Mouse (Mus musculus) layer of hippocampus, adult 9-10 months (tissue): ENCODE data around the gene Gm17087.

Experiments used
- DNase-seq: peaks from one replicate; pipeline ENCODE4 v3.0.0; 2022; ENCODE audit warnings: low spot score

Gene Gm17087

DNA sequence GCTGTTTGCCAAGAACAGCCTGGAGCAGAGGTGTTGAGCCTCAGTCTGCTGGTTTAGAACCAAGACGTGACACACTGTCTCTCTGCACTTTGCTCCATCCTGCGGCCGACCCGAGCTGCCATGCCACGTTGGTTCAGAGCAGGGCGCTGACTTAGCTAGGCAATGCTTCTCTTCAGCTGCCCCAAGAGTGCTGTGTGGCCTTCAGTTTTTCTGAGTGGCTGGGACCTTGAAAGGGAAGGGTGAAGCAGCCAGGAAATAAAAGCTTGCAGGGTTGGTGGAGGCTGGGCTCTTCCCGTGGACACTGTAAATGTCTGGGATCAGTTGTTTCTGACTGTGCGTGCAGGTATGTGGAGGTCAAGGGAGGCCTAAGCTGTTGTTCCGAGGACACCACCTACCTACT is 20.4 kb downstream of the Gm17087 start:
- DNase-seq: no peak

DNA sequence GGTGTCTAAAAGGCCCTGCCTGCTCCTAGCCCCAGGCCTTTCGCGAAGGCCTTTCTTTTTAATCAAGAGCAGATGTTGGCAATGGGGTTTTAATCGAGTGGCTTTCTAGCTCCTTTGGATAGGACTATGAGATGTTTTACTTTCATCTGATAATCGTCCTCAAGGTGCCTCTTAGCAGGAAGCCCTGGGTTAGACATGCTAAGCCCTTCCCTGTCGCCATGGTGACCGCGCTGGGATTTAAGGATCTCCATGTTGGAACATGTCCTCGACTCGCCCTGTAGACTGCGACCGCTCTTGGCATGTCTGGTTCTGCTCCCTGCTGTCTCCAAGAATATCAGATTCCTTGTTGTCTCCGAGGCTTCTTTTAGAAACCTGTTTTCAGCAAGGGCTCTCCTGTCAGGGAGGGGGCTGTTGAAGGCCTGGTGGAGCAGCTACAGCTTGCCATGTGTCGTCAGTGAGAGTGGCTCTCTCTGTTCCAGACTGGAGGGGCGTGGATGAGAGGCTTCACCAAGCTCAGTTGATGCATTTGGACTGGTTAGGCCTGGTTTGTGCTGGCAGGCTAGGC is 24.7 kb downstream of the Gm17087 start:
- DNase-seq: no peak

DNA sequence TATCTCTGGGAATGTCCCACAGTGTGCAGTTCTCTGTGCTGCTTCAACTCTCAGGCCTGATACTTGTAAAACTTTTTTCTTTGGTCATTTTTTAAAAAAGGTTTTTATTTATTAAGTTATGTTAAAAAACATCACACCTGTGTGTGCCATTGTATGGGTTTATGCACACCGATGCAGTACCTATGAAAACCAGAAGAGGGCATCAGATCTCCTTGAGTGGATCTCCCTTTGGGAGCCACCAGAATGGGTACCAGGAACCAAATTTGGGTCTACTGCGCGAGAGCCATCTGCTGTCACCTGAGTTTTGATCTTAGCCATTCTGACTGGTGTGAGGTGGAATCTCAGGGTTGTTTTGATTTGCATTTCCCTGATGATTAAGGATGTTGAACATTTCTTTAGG is 28.6 kb downstream of the Gm17087 start:
- DNase-seq: no peak

DNA sequence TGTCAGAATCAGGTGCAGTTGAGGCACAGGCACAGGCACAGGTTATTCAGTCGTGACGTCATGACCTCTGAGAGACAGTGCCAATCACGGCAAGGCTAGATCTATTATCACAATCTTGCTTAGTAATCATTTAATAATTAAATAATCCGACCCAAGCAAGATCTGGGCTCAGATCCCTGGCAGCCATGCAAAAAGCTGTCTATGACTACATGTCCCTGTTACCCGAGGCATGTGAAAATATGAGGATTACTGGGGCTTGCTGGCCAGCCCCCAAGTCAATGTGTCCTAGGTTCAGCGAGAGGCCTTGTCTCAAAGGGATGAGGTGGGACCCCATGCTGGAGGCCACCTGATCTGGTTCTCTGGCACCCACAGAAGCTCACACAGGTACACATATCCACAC is 30.2 kb downstream of the Gm17087 start:
- no peak for DNase-seq

GRCm38 (mm10) chr17:8533828-8534227 is 32.9 kb downstream of the Gm17087 start:
- DNase-seq: no peak

DNA sequence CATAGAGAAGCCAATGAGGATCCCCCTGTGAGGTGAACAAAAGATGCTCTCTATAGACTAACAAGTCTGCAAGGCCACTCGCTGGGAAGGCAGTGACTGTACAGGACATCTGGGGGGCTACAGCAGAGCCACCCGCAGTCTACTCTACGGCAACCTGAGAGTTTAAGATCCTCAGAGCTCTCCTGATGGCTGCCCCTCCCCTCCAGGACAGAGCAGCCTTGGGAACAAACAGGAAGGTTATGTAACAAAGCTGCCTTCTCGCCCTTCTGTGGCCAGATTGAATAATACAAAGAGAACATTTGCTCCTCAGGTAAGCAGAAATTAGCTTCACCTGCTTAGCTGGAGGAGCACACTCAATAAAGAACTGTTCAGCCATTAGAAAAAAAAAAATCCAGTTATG is 34.1 kb downstream of the Gm17087 start:
- DNase-seq: no peak

DNA sequence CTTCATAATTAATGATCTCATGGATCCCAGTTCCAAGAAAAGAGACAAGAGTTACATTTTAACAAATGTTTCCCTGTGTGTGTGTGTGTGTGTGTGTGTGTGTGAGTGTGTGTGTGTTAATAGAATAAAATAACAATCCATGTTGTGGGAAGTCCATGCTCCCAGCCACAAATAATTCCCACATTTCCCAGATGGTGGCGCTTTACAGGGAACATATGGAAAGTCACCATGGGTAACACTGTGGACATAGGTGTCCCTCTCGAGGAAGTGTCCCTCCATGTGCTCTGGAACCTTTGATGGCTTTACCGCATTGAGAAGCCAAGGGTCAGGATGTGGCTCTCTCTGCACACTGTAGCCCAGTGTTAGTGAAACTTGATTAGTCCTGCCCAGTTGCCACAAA is 38.1 kb downstream of the Gm17087 start:
- DNase-seq: no peak

- DNase-seq: no peak
These were observed 39.9 kb downstream of the Gm17087 start for GRCm38 (mm10) chr17:8526815-8527261.

- no peak for DNase-seq
These were observed 40.6 kb downstream of the Gm17087 start for GRCm38 (mm10) chr17:8525971-8526740.

GRCm38 (mm10) chr17:8525225-8525721 is 41.5 kb downstream of the Gm17087 start, which contains the start of gene Pde10a:
TSS of gene Pde10a (plus strand) at chr17:8525372.
- DNase-seq: no peak

- DNase-seq: no peak
These were observed 42.2 kb downstream of the Gm17087 start for GRCm38 (mm10) chr17:8524387-8525165.

DNA sequence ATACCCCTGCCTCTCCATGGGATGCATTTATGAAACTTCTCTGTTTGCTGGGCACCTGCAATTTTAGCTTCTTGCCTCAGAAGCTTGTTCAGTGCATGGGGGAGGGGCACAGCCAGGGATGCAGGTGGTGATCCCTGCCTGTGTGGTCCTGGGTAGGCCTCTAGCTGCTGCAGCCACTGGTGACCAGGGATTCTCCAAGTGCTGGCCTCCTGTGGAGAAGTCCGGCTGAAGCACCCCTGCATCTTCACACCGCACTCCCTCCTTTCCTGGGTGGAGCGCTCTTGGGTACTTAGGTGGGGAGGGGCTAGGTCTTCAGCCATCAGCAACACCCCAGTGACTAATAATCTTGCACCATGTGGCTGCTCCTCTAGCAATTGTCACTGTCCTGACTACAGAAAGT is 42.8 kb downstream of the Gm17087 start:
- DNase-seq: no peak

DNA sequence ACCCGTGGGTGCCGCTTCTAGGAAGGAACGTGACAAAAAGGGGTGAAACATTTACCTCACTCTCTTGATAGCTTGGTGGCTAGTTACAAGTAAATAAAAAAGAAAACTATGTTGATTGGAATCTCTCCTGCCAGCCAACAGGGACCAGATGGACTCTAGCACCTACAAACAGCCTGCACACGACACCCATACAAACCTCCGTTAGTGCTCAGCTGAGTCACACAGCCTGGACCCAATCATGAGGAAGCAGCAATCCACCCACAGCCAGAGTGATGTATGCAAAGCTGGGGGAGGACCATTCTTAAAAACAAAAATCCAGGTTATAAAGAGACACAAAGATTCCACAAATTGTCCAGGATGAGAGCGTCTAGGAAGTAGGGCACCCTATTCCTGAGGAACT is 50.7 kb downstream of the Gm17087 start:
- no peak for DNase-seq
